Comparison of ENCODE assay signal across 8 mouse cellular contexts in genomic region chr13:58384779-58385546, GRCm38 (mm10). TPM values are rescaled to one million over a fixed set of nuclear protein-coding genes. Genes with fewer than 3 reads are reported as not detected.
DNase-seq lines count a peak whose midpoint lies in the region; ATAC-seq lines count a peak whose summit lies in the region.

2210016F16Rik (minus strand) TSS chr13:58385225.

- peaks cover 13% of the 10 kb centered on the region for H3K9me3 ChIP-seq in intestine, embryonic 14.5 days (ENCODE audit: control insufficient read depth, low read length)
- peaks cover 12% of the 10 kb centered on the region for H3K9me3 ChIP-seq in limb, embryonic 10.5 days (replicated peaks)
- peaks cover 20% of the 10 kb centered on the region for H3K9me3 ChIP-seq in midbrain, embryonic 11.5 days (ENCODE audit: control insufficient read depth, low read length)

- peak within 1 kb of the TSS; percentile 70 for H3K9ac ChIP-seq in intestine, embryonic 14.5 days (ENCODE audit: low read length)
- H3K9ac ChIP-seq in midbrain, embryonic 11.5 days (ENCODE audit: low read length) = peak within 1 kb of the TSS; percentile 89

- ATAC-seq in intestine, embryonic 14.5 days (replicated peaks; ENCODE audit: low FRiP score, low TSS enrichment, low read depth) = peak; percentile 54
- peak; percentile 83 for ATAC-seq in midbrain, embryonic 11.5 days (ENCODE audit: low FRiP score)

- peak within 1 kb of the TSS; percentile 70 for H3K4me3 ChIP-seq in intestine, embryonic 14.5 days (ENCODE audit: low read depth, low read length)
- H3K4me3 ChIP-seq in limb, embryonic 10.5 days = peak within 1 kb of the TSS; percentile 87
- peak within 1 kb of the TSS; percentile 77 for H3K4me3 ChIP-seq in midbrain, embryonic 11.5 days (ENCODE audit: low read depth, low read length)

- WGBS in intestine, embryonic 14.5 days = 3% methylated on average over 80 of the region's 80 CpGs
- 4% methylated on average over 76 of the region's 80 CpGs for WGBS in limb, embryonic 10.5 days
- WGBS in midbrain, embryonic 11.5 days = 4% methylated on average over 80 of the region's 80 CpGs

- peaks cover 26% of the 10 kb centered on the region for H3K36me3 ChIP-seq in intestine, embryonic 14.5 days (ENCODE audit: control insufficient read depth, insufficient read depth, low read length)
- peaks cover 36% of the 10 kb centered on the region for H3K36me3 ChIP-seq in limb, embryonic 10.5 days
- H3K36me3 ChIP-seq in midbrain, embryonic 11.5 days (ENCODE audit: control insufficient read depth, insufficient read depth, low read length) = peaks cover 23% of the 10 kb centered on the region

- intact Hi-C loops in gastrocnemius, postnatal 36 days (cut with DNase I) = loop anchor here (10.0 kb wide), 2 partner anchors 160 to 230 kb away; partner anchors contain the start of gene Idnk

- DNase-seq in adrenal gland, adult 2 months = peak; percentile 83
- peak; percentile 87 for DNase-seq in embryo, embryonic 11 days
- DNase-seq in gastrocnemius, postnatal 36 days = peak; percentile 45 to 62
- peak; percentile 84 for DNase-seq in intestine, embryonic 14.5 days (ENCODE audit: low spot score)
- DNase-seq in limb, embryonic 10.5 days (ENCODE audit: low spot score) = peak; percentile 83
- peak; percentile 95 for DNase-seq in midbrain, embryonic 11.5 days (ENCODE audit: low spot score, missing footprints)
- peak; percentile 8 to 10 for DNase-seq in right cerebral cortex, postnatal 36 days (ENCODE audit: low spot score in 2 of 2)
- no peak for DNase-seq in adipocyte (ENCODE audit: low spot score)

- H3K4me2 ChIP-seq in intestine, embryonic 14.5 days (ENCODE audit: low read length) = peak within 1 kb of the TSS; percentile 60
- peak within 1 kb of the TSS; percentile 83 for H3K4me2 ChIP-seq in midbrain, embryonic 11.5 days

- no peaks in the 10 kb centered on the region for H3K27me3 ChIP-seq in intestine, embryonic 14.5 days (replicated peaks; ENCODE audit: control insufficient read depth, insufficient read depth, low read length)
- no peaks in the 10 kb centered on the region for H3K27me3 ChIP-seq in limb, embryonic 10.5 days (ENCODE audit: low read depth, poor library complexity, severe bottlenecking)
- H3K27me3 ChIP-seq in midbrain, embryonic 11.5 days (ENCODE audit: control insufficient read depth, insufficient read depth, low read length) = no peaks in the 10 kb centered on the region

- peak within 1 kb of the TSS; percentile 36; the same call in 1 of the 2 replicates for H3K27ac ChIP-seq in intestine, embryonic 14.5 days (ENCODE audit: low read depth)
- peak within 1 kb of the TSS; percentile 90 for H3K27ac ChIP-seq in limb, embryonic 10.5 days
- no peak within 1 kb of the TSS for H3K27ac ChIP-seq in midbrain, embryonic 11.5 days (ENCODE audit: low read depth, low read length)

- no peaks in the 10 kb centered on the region for H3K4me1 ChIP-seq in intestine, embryonic 14.5 days (replicated peaks; ENCODE audit: control insufficient read depth, insufficient read depth, low read length)
- peaks cover 15% of the 10 kb centered on the region for H3K4me1 ChIP-seq in limb, embryonic 10.5 days
- H3K4me1 ChIP-seq in midbrain, embryonic 11.5 days (ENCODE audit: control insufficient read depth, insufficient read depth, low read length) = peaks cover 4% of the 10 kb centered on the region; the same call in 1 of the 2 replicates

RNA-seq across cellular contexts. Expression of gene 2210016F16Rik, which starts in this region (rescaled TPM):
- 10 to 100 TPM; 21.0 to 38.2 TPM for total RNA-seq in adrenal gland, adult 2 months (2021)
- polyA plus RNA-seq in adrenal gland, adult 2 months (2012; rRNA removed) = 40.7 and 59.4 TPM in 2 replicates
- 1 to 10 TPM; 6.8 to 6.9 TPM for total RNA-seq in gastrocnemius, postnatal 36 days (2021)
- polyA plus RNA-seq in intestine, embryonic 14.5 days (2014; fragmentation: Nextera tagmentation; extraction: Ambion mirVana) = 34.0 and 35.6 TPM in 2 replicates
- polyA plus RNA-seq in limb, embryonic 10.5 days (2016; fragmentation: Nextera tagmentation; extraction: Ambion mirVana) = 23.5 and 24.5 TPM in 2 replicates
- polyA plus RNA-seq in midbrain, embryonic 11.5 days (2014; fragmentation: Nextera tagmentation; extraction: Ambion mirVana) = 31.1 and 34.9 TPM in 2 replicates
